Mouse (Mus musculus) heart, embryonic 16.5 days (tissue): ENCODE results near the gene Hp. TPM values are rescaled to one million over a fixed set of nuclear protein-coding genes. Genes with fewer than 3 reads are reported as not detected.

Experiments
- ATAC-seq: fragments of 200-750 bp; cut with Nextera tagmentation; replicated peaks from 2 replicates; pipeline ENCODE4 v1.8.0; 2017; ENCODE audit warnings: moderate number of reproducible peaks; ENCODE audit not compliant: insufficient read depth, low FRiP score; ENCODE audit errors: extremely low read depth
- H3K27ac ChIP-seq: fragments of 300-500 bp; sonication (generic); 2 replicates; pipeline ENCODE4 v1.5.1; 2014; ENCODE audit warnings: mild to moderate bottlenecking, low read length, control low read depth, moderate library complexity
- H3K27me3 ChIP-seq: fragments of 300-500 bp; sonication (generic); 2 replicates; pipeline ENCODE4 v1.6.1; 2014; ENCODE audit warnings: low read length, mixed read lengths; ENCODE audit not compliant: control insufficient read depth, insufficient read depth
- H3K36me3 ChIP-seq: fragments of 300-500 bp; sonication (generic); 2 replicates; pipeline ENCODE4 v1.6.1; 2014; ENCODE audit not compliant: control insufficient read depth, insufficient read depth
- H3K4me1 ChIP-seq: fragments of 300-500 bp; sonication (generic); 2 replicates; pipeline ENCODE4 v1.6.1; 2014; ENCODE audit warnings: low read length, mixed read lengths; ENCODE audit not compliant: control insufficient read depth, insufficient read depth
- H3K4me2 ChIP-seq: fragments of 300-500 bp; sonication (generic); 2 replicates; pipeline ENCODE4 v1.6.1; 2014; ENCODE audit warnings: low read depth, mild to moderate bottlenecking, control low read depth, low read length
- H3K4me3 ChIP-seq: fragments of 300-500 bp; sonication (generic); 2 replicates; pipeline ENCODE4 v1.5.1; 2014; ENCODE audit warnings: mild to moderate bottlenecking, control low read depth, low read length
- H3K9ac ChIP-seq: fragments of 300-500 bp; sonication (generic); 2 replicates; pipeline ENCODE4 v1.6.1; 2014; ENCODE audit warnings: low read length, control low read depth
- H3K9me3 ChIP-seq: fragments of 300-500 bp; sonication (generic); replicated peaks from 2 replicates; pipeline ENCODE4 v1.6.1; 2016; ENCODE audit warnings: low read length; ENCODE audit not compliant: control insufficient read depth
- WGBS: fragments of 180-500 bp; shearing (Covaris S2); extraction: QIAGEN DNeasy Blood & Tissue Kit; methylation state at CpG from one replicate; pipeline ENCODE4 v1.1.7; 2014; 5-methylcytosine and 5-hydroxymethylcytosine counted together
- polyA plus RNA-seq: library from polyadenylated mRNA; unstranded; fragments of >200 nt; fragmentation: Nextera tagmentation; extraction: Ambion mirVana; gene quantifications from 2 replicates; pipeline ENCODE4 v1.2.1, GENCODE M21; 2015

Gene Hp
- polyA plus RNA-seq, 1 experiment from 2014 or later, result 4.8 TPM

DNA sequence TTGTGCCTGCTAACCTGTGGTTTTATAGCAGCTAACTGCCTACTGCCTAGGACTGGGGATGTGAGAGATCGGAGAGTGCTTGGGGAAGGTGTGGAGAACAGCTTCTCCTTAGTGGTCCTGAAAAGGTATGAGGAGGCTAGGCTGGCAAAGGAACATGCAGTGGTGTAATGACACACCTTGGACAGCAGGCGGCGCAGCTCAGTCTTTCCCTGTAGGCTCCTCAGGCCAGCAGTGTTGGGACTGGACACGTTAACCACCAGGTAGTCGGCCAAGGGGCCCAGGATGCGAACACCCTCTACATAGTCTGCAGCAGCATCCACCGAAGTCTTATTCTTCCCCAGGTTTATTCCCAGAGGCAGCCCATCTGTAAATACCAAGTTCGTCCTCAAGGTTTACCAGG, 16.9 kb upstream of the Hp start:
- Histone ChIP-seq H3K9me3 (no peaks in the 10 kb centered on the region), H3K27ac (no peak overlapping the region), H3K9ac (no peak overlapping the region), H3K4me3 (no peak overlapping the region), H3K27me3 (no peaks in the 10 kb centered on the region), H3K4me1 (no peaks in the 10 kb centered on the region), H3K4me2 (no peak overlapping the region), H3K36me3 (peaks cover 18% of the 10 kb centered on the region; the same call in 1 of the 2 replicates)
- WGBS, result 47% methylated on average over 8 of the region's 8 CpGs
- no peak for ATAC-seq

- Histone ChIP-seq H3K27ac (no peak overlapping the region), H3K4me3 (no peak overlapping the region), H3K4me2 (no peak overlapping the region), H3K4me1 (no peaks in the 10 kb centered on the region), H3K27me3 (no peaks in the 10 kb centered on the region), H3K9ac (no peak overlapping the region), H3K36me3 (peaks cover 13% of the 10 kb centered on the region; the same call in 1 of the 2 replicates), H3K9me3 (no peaks in the 10 kb centered on the region)
- no peak for ATAC-seq
- WGBS, result 72% methylated on average over 6 of the region's 6 CpGs
These were observed 14.3 kb upstream of the Hp start for GRCm38 (mm10) chr8:109593117-109593788.

DNA sequence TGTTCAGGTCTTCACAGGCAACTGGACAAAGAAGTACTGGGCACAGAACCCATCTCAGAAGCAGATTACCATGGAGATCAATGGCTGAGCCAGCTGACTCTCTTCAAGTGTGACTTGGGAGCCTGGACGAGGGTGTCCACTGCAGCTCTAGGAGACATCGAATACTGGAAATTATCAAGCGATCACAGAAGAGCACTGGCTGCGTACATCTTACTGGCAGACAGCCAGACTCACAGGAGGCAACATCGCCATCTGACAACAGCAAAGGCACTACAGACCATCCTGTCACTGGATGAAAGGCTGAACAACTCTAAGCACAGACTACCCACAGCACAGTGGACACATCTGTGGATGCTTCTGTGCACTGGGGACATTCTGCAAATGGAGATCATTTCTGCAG, 13.2 kb upstream of the Hp start:
- Histone ChIP-seq H3K9ac (no peak overlapping the region), H3K4me3 (no peak overlapping the region), H3K27ac (no peak overlapping the region), H3K4me2 (no peak overlapping the region), H3K9me3 (no peaks in the 10 kb centered on the region), H3K36me3 (peaks cover 13% of the 10 kb centered on the region; the same call in 1 of the 2 replicates), H3K27me3 (no peaks in the 10 kb centered on the region), H3K4me1 (no peaks in the 10 kb centered on the region)
- 84% methylated on average over 5 of the region's 5 CpGs for WGBS
- ATAC-seq, result no peak

GRCm38 (mm10) chr8:109591367-109591766, 12.4 kb upstream of the Hp start:
- Histone ChIP-seq H3K9ac (no peak overlapping the region), H3K4me1 (no peaks in the 10 kb centered on the region), H3K9me3 (no peaks in the 10 kb centered on the region), H3K27ac (no peak overlapping the region), H3K4me2 (no peak overlapping the region), H3K4me3 (no peak overlapping the region), H3K36me3 (peaks cover 13% of the 10 kb centered on the region; the same call in 1 of the 2 replicates), H3K27me3 (no peaks in the 10 kb centered on the region)
- ATAC-seq, result no peak
- WGBS, result 81% methylated on average over 3 of the region's 3 CpGs

DNA sequence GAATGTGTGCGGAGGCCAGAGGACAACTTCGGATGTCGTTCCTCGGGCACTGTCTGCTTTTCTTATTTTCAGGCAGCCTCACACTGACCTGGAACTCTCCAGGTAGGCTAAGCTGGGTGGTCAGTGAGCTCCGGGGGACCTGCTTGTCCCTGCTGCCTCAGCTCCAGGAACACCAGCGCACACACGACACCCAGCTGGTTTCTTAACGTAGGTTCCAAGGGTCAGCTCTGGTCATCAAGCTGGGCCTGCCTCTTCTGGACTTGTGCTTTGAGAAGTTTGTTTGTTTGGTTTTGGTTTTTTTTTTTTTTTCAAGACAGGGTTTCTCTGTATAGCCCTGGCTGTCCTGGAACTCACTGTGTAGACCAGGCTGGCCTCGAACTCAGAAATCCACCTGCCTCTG, 11.9 kb upstream of the Hp start:
- Histone ChIP-seq H3K27ac (no peak overlapping the region), H3K4me2 (no peak overlapping the region), H3K9me3 (no peaks in the 10 kb centered on the region), H3K4me3 (no peak overlapping the region), H3K36me3 (peaks cover 13% of the 10 kb centered on the region; the same call in 1 of the 2 replicates), H3K4me1 (no peaks in the 10 kb centered on the region), H3K9ac (no peak overlapping the region), H3K27me3 (no peaks in the 10 kb centered on the region)
- 85% methylated on average over 9 of the region's 9 CpGs for WGBS
- ATAC-seq, result no peak

DNA sequence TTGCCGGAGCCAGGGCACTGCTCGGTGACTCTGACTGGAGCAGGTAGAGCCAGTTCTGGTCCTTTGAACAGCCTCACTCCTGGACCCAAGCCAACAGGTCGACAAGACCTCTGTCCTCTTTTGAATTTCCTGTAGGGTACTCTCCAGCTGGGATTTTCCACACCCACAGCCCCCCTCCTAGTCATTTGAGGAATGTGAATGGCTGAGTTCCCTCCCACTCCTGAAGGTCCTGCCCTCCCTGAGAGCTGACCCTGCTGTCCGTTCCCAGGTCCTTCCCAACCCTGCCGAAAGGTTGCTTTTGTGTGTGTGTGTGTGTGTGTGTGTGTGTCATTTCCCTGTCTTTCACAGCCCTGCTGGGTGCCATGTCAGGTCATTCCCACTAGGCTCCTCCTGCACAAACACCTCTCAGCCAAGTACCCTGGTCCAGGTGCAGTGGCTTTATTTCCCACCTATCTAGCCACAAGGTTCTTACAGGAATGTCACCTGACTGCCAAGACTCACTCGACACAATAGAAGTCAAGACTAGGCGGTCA, 8.1 kb upstream of the Hp start:
- ATAC-seq, result no peak
- Histone ChIP-seq H3K36me3 (peaks cover 2% of the 10 kb centered on the region; the same call in 1 of the 2 replicates), H3K27me3 (no peaks in the 10 kb centered on the region), H3K4me1 (no peaks in the 10 kb centered on the region), H3K9ac (no peak overlapping the region), H3K4me2 (no peak overlapping the region), H3K9me3 (no peaks in the 10 kb centered on the region; the same call in 1 of the 2 replicates), H3K27ac (no peak overlapping the region), H3K4me3 (no peak overlapping the region)
- 48% methylated on average over 7 of the region's 7 CpGs for WGBS

DNA sequence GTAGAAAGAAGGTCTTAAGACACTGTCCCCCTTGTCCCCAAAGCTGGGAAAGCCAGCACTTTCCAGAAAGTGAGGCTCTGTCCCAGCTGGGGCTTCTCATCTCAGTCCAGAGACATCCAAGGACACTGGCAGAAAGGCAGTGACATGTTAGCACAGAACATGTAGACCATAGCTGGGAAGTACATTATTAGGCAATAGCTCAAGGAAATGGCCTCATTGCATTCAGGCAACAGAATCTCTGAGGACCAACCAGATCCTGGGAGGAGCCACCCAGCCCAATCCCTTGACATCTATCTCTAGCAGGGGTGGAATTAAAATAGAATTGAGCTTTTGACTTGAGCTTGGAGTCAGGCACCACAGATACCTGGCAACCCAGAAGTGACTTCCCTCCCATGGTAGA, 6.7 kb upstream of the Hp start:
- no peak overlapping the region for H3K4me3 ChIP-seq

DNA sequence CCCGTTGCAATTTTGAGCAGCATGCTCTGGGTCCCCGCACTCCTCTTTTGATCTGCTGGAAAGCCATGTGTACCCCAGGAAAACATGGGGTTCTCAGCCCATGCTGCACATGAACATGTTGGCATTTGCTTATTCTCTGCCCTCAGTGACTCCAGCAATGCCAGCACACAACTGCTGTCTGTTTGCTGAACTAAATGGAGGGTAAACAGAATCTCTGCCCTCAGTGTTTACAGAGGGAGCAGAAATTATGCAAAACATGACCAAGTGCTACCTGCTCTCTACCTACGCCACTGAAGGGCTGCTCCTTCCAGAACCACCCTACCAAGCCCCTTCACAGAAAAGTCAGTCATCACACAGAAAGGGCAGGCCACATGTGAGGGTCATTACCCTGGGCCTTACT, 5.9 kb upstream of the Hp start:
- Histone ChIP-seq H3K9me3 (no peaks in the 10 kb centered on the region; the same call in 1 of the 2 replicates), H3K4me1 (no peaks in the 10 kb centered on the region), H3K36me3 (no peaks in the 10 kb centered on the region), H3K27ac (no peak overlapping the region), H3K4me3 (no peak overlapping the region), H3K9ac (no peak overlapping the region), H3K4me2 (no peak overlapping the region), H3K27me3 (no peaks in the 10 kb centered on the region)
- WGBS, result 77% methylated on average over 3 of the region's 3 CpGs
- no peak for ATAC-seq

More for the DNA sequence above, 6.7 kb upstream of the Hp start:
- H3K4me2 ChIP-seq, result no peak overlapping the region
- no peak overlapping the region for H3K27ac ChIP-seq
- no peak overlapping the region for H3K9ac ChIP-seq
- no peaks in the 10 kb centered on the region for H3K4me1 ChIP-seq
- H3K27me3 ChIP-seq, result no peaks in the 10 kb centered on the region
- no peak for ATAC-seq
- no peaks in the 10 kb centered on the region; the same call in 1 of the 2 replicates for H3K9me3 ChIP-seq
- no peaks in the 10 kb centered on the region for H3K36me3 ChIP-seq

DNA sequence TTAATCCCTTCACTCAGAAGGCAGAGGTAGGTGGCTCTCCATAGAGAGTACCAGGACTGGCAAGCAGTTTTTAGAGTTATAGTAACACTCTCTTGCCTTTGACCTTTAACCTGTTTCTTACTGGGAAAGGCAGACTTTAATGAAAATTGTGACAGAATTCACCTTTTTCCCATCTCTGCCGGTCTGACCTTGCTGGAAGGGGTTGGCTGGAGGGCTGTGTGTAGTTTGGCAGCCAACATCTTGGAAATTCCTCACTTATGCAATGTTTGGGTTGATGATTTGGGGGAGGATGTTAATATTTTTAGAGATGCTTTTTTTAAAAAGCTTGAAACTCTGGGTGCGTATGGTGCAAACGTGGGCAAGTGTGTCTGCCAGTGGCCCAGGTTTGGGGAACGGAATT, 5.3 kb upstream of the Hp start:
- Histone ChIP-seq H3K4me3 (no peak overlapping the region), H3K9me3 (no peaks in the 10 kb centered on the region; the same call in 1 of the 2 replicates), H3K27me3 (no peaks in the 10 kb centered on the region), H3K27ac (no peak overlapping the region), H3K9ac (no peak overlapping the region), H3K4me2 (no peak overlapping the region), H3K36me3 (no peaks in the 10 kb centered on the region), H3K4me1 (no peaks in the 10 kb centered on the region)
- 68% methylated on average over 4 of the region's 4 CpGs for WGBS
- ATAC-seq, result no peak
